Mouse (Mus musculus): ENCODE data around the gene Has1.

Has1 gene

GRCm38 (mm10) chr17:17855064-17855838 lies at the start of gene Has1:
TSS of gene Has1 (minus strand) at chr17:17855205.
- no peak for DNase-seq (ENCODE audit: low read depth)

GRCm38 (mm10) chr17:17900768-17901167 lies 45.8 kb upstream of the Has1 start:
- no peak for DNase-seq (ENCODE audit: low read depth)

- DNase-seq (ENCODE audit: low read depth), result no peak
Measured at GRCm38 (mm10) chr17:17899268-17899667, 44.3 kb upstream of the Has1 start.

- peak; percentile 33 for DNase-seq (ENCODE audit: low read depth)
Measured at GRCm38 (mm10) chr17:17896039-17896438, 41.0 kb upstream of the Has1 start.

- no peak for DNase-seq (ENCODE audit: low read depth)
Measured at GRCm38 (mm10) chr17:17889732-17890425, 34.9 kb upstream of the Has1 start.

GRCm38 (mm10) chr17:17887774-17888248 lies 32.8 kb upstream of the Has1 start, which contains the start of the genes Fpr2 and Fpr3:
TSS of gene Fpr2 (plus strand) at chr17:17887824.
TSS of gene Fpr3 (plus strand) at chr17:17887852.
- no peak for DNase-seq (ENCODE audit: low read depth)

- DNase-seq (ENCODE audit: low read depth), result no peak
Measured at GRCm38 (mm10) chr17:17883840-17884239, 28.8 kb upstream of the Has1 start, which contains the start of gene Fpr1. TSS of gene Fpr1 (minus strand) at chr17:17883940.

- no peak for DNase-seq (ENCODE audit: low read depth)
Measured at GRCm38 (mm10) chr17:17882672-17883071, 27.7 kb upstream of the Has1 start.

GRCm38 (mm10) chr17:17879347-17879746 lies 24.3 kb upstream of the Has1 start:
- DNase-seq (ENCODE audit: low read depth), result no peak

GRCm38 (mm10) chr17:17871697-17872096 lies 16.7 kb upstream of the Has1 start:
- no peak for DNase-seq (ENCODE audit: low read depth)

- no peak for DNase-seq (ENCODE audit: low read depth)
Measured at GRCm38 (mm10) chr17:17870892-17871550, 16.0 kb upstream of the Has1 start.

- DNase-seq (ENCODE audit: low read depth), result no peak
Measured at GRCm38 (mm10) chr17:17866801-17867469, 11.9 kb upstream of the Has1 start.

- DNase-seq (ENCODE audit: low read depth), result no peak
Measured at GRCm38 (mm10) chr17:17865168-17865567, 10.2 kb upstream of the Has1 start.

GRCm38 (mm10) chr17:17862360-17862759 lies 7.4 kb upstream of the Has1 start:
- no peak for DNase-seq (ENCODE audit: low read depth)

GRCm38 (mm10) chr17:17860110-17860509 lies 5.1 kb upstream of the Has1 start:
- no peak for DNase-seq (ENCODE audit: low read depth)

- no peak for DNase-seq (ENCODE audit: low read depth)
Measured at GRCm38 (mm10) chr17:17857446-17857845, 2.4 kb upstream of the Has1 start.

GRCm38 (mm10) chr17:17856612-17857011 lies 1.6 kb upstream of the Has1 start:
- no peak for DNase-seq (ENCODE audit: low read depth)

- DNase-seq (ENCODE audit: low read depth), result no peak
Measured at GRCm38 (mm10) chr17:17849906-17850712, 4.9 kb downstream of the Has1 start.

- peak; percentile 29 for DNase-seq (ENCODE audit: low read depth)
Measured at GRCm38 (mm10) chr17:17848988-17849387, 6.0 kb downstream of the Has1 start.

GRCm38 (mm10) chr17:17845187-17846027 lies 9.6 kb downstream of the Has1 start:
- DNase-seq (ENCODE audit: low read depth), result no peak

Data from c-Kit-positive CD71-positive TER-119-negative erythroid progenitor cells, embryonic 14.5 days (primary cell).